ENCODE assay signal across 8 mouse cellular contexts in the genomic region with DNA sequence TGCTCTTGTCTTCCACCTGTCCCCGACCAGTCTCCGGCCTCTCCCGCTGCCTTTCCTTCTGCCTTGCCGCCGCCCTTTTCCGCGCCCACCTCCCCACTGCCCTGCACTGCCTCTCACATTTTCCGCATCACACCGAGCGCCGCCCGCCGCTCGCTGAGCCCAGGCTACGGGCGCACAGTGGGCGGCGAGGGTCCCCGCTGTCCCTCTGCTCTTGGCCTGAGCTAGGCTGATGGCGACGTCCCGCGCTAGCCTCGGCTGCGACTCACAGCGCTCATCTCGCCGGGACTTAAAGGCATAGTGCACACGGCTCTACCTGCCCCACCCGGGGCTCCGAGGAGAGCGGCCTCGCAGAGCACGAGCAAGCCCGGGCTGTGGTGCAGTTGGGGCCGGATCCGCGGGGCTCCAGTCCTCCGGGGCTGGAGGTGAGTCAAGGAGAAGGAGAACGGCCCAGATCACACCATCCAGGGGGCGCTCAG. TPM values are rescaled to one million over a fixed set of nuclear protein-coding genes. Genes with fewer than 3 reads are reported as not detected.
A peak's percentile ranks its signal among the peaks of the same experiment; 100 is the strongest.
DNase-seq lines count a peak whose midpoint lies in the region; ATAC-seq and TF ChIP-seq lines count a peak whose summit lies in the region.

No protein-coding gene starts in this region.

- H3K9ac ChIP-seq in heart, postnatal 0 days (replicated peaks; ENCODE audit: low read depth, low read length): no peak overlapping the region
- peak overlapping the region; percentile 5; the same call in 1 of the 2 replicates for H3K9ac ChIP-seq in embryonic facial prominence, embryonic 11.5 days (replicated peaks; ENCODE audit: low read length)

- no peak for TF ChIP-seq EP300 in heart, postnatal 0 days (IDR thresholded peaks at IDR 0.05; ENCODE audit: low read depth)

- H3K27ac ChIP-seq in heart, postnatal 0 days (ENCODE audit: low read depth): no peak overlapping the region
- H3K27ac ChIP-seq in embryonic facial prominence, embryonic 11.5 days (replicated peaks; ENCODE audit: low read depth, low read length): no peak overlapping the region
- no peak overlapping the region for H3K27ac ChIP-seq in olfactory bulb, adult 2 months (ENCODE audit: insufficient read depth, low read depth, low read length)

- 0 out of 2 replicates have a peak, but pooled peaks have one; percentile 3 for ATAC-seq in heart, postnatal 0 days (ENCODE audit: insufficient read depth, low read depth)
- no peak; the same call in 1 of the 2 replicates for ATAC-seq in embryonic facial prominence, embryonic 11.5 days (replicated peaks; ENCODE audit: insufficient number of reproducible peaks, low FRiP score, low TSS enrichment, low read depth)
- no peak for ATAC-seq in CD4-positive, CD25-positive, alpha-beta regulatory T cell, adult 4 months
- ATAC-seq in monocyte, adult 5-6 weeks (replicated peaks; ENCODE audit: insufficient number of reproducible peaks, low FRiP score, low TSS enrichment, poor library complexity, severe bottlenecking): no peak

- peaks cover 86% of the 10 kb centered on the region for H3K27me3 ChIP-seq in heart, postnatal 0 days (ENCODE audit: control insufficient read depth, insufficient read depth, low read length)
- peaks cover 43% of the 10 kb centered on the region for H3K27me3 ChIP-seq in embryonic facial prominence, embryonic 11.5 days (ENCODE audit: control insufficient read depth, insufficient read depth, low read length)

- peak overlapping the region; percentile 47 for H3K4me3 ChIP-seq in heart, postnatal 0 days (ENCODE audit: low read depth, low read length)
- H3K4me3 ChIP-seq in embryonic facial prominence, embryonic 11.5 days (ENCODE audit: low read depth, low read length): peak overlapping the region; percentile 50
- H3K4me3 ChIP-seq in olfactory bulb, adult 2 months (ENCODE audit: insufficient read depth, low read depth, low read length): peak overlapping the region; percentile 47

- peak overlapping the region; percentile 70 for H3K4me2 ChIP-seq in heart, postnatal 0 days (ENCODE audit: low read depth, low read length)
- peak overlapping the region; percentile 98 for H3K4me2 ChIP-seq in embryonic facial prominence, embryonic 11.5 days (ENCODE audit: low read depth, low read length)

- no peaks in the 10 kb centered on the region for H3K36me3 ChIP-seq in heart, postnatal 0 days (replicated peaks; ENCODE audit: control insufficient read depth, insufficient read depth, low read length)
- no peaks in the 10 kb centered on the region for H3K36me3 ChIP-seq in embryonic facial prominence, embryonic 11.5 days (replicated peaks; ENCODE audit: control insufficient read depth, insufficient read depth, low read depth, low read length)

- TF ChIP-seq POLR2A in olfactory bulb, adult 2 months (IDR thresholded peaks at IDR 0.05; ENCODE audit: insufficient read depth, low read depth, low read length): no peak

- H3K4me1 ChIP-seq in heart, postnatal 0 days (ENCODE audit: control insufficient read depth, insufficient read depth): peaks cover 4% of the 10 kb centered on the region; the same call in 1 of the 2 replicates
- H3K4me1 ChIP-seq in embryonic facial prominence, embryonic 11.5 days (ENCODE audit: control insufficient read depth, insufficient read depth, low read length): peaks cover 3% of the 10 kb centered on the region; the same call in 1 of the 2 replicates
- peaks cover 14% of the 10 kb centered on the region for H3K4me1 ChIP-seq in olfactory bulb, adult 2 months (ENCODE audit: control insufficient read depth, insufficient read depth, low read length)

- TF ChIP-seq CTCF in heart, postnatal 0 days (IDR thresholded peaks at IDR 0.05; ENCODE audit: low read depth): no peak
- no peak for TF ChIP-seq CTCF in olfactory bulb, adult 2 months (IDR thresholded peaks at IDR 0.05; ENCODE audit: insufficient read depth, low read depth, low read length)

- H3K9me3 ChIP-seq in heart, postnatal 0 days (replicated peaks; ENCODE audit: control insufficient read depth, low read length): no peaks in the 10 kb centered on the region
- H3K9me3 ChIP-seq in embryonic facial prominence, embryonic 11.5 days (replicated peaks; ENCODE audit: control insufficient read depth, low read length): no peaks in the 10 kb centered on the region

- no peak for DNase-seq in heart, postnatal 0 days (ENCODE audit: low spot score)
- DNase-seq in heart, adult 18-20 months: no peak
- peak; percentile 39 for DNase-seq in WW6 (ENCODE audit: low read depth, low spot score)
- DNase-seq in embryonic facial prominence, embryonic 11.5 days (ENCODE audit: low spot score): peak; percentile 33
- peak; percentile 25 to 40 for DNase-seq in kidney, postnatal 4 days

- WGBS in heart, postnatal 0 days: 1% methylated on average over 41 of the region's 41 CpGs
- WGBS in embryonic facial prominence, embryonic 11.5 days: under 1% methylated on average over 41 of the region's 41 CpGs
- WGBS in olfactory bulb, adult 2 months: under 1% methylated on average over 41 of the region's 41 CpGs

RNA-seq across cellular contexts. Expression of a gene that starts 0.4 kb away (rescaled TPM):
- total RNA-seq in heart, postnatal 0 days (2014; rRNA removed; ENCODE audit: low replicate concordance): 0.93 and 2.4 TPM in 2 replicates
- 0.66 and 1.1 TPM in 2 replicates for polyA plus RNA-seq in heart, postnatal 0 days (2015; fragmentation: Nextera tagmentation; extraction: Ambion mirVana)
- total RNA-seq in heart, adult 18-20 months (2021): 1 to 10 TPM; 1.0 to 1.1 TPM
- polyA plus RNA-seq in embryonic facial prominence, embryonic 11.5 days (2014; fragmentation: Nextera tagmentation; extraction: Ambion mirVana): 3.9 and 4.0 TPM in 2 replicates
- not detected in 2 replicates for polyA plus RNA-seq in olfactory bulb, adult 2 months (2012; ENCODE audit: insufficient read depth, insufficient read length, low replicate concordance, missing spikeins)
- not detected for polyA plus RNA-seq in CD4-positive, CD25-positive, alpha-beta regulatory T cell, adult 4 months (2017; shearing (Covaris generic))
- total RNA-seq in monocyte, adult 5-6 weeks (2017): not detected in 3 replicates

Comparison
In these comparisons a context has a peak if more than half of its experiments do, and no peak if none do; other contexts are left out.
1. DNase-seq: peak in WW6 (single experiment), embryonic facial prominence, embryonic 11.5 days (single experiment) and kidney, postnatal 4 days (2 of 2); none in heart, postnatal 0 days (single experiment) and heart, adult 18-20 months (0 of 2).
2. Peak in every context shown above with its lines, with median percentiles within 50 percentile points of each other: H3K4me3 ChIP-seq.